Mouse (Mus musculus): ENCODE data around the gene Eif3g. TPM values are rescaled to one million over a fixed set of nuclear protein-coding genes. Genes with fewer than 3 reads are reported as not detected.

The Eif3g gene
- polyA plus RNA-seq, 1 experiment from 2014 or later, result 209 TPM

DNA sequence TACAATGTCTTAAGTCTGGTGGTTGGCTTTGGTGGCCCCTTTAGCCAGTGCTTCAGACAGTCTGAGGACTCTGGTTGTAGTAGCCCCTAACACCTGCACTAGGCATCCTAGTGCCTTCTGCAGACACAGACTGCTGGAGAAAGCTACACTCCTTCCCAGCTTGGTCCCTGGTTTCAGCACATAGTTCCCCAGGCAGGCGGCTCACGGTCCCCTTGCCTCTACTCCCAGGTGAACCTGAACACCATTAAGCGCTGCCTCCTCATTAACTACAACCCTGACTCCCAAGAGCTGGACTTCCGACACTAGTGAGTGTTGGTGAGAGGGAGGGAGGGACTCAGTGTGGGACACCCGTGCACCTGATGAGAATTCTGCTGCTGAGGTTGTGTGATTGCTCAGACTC is 8.0 kb downstream of the Eif3g start:
- WGBS, result 85% methylated on average over 5 of the region's 5 CpGs

GRCm38 (mm10) chr9:20889185-20890141 is 9.0 kb downstream of the Eif3g start:
- WGBS, result 76% methylated on average over 29 of the region's 29 CpGs

More for the DNA sequence above, 8.0 kb downstream of the Eif3g start:
- Histone ChIP-seq H3K4me3 (ENCODE audit: low read length) (no peak overlapping the region), H3K27me3 (ENCODE audit: control insufficient read depth, insufficient read depth, low read length) (no peaks in the 10 kb centered on the region), H3K4me2 (ENCODE audit: low read depth, low read length) (no peak overlapping the region), H3K4me1 (ENCODE audit: control insufficient read depth, insufficient read depth, low read length) (peaks cover 5% of the 10 kb centered on the region), H3K9ac (ENCODE audit: low read length) (no peak overlapping the region), H3K27ac (ENCODE audit: low read length) (no peak overlapping the region), H3K36me3 (ENCODE audit: control insufficient read depth, insufficient read depth) (peaks cover 45% of the 10 kb centered on the region), H3K9me3 (replicated peaks; ENCODE audit: control insufficient read depth, low read length) (no peaks in the 10 kb centered on the region)
- no peak for ATAC-seq (replicated peaks; ENCODE audit: extremely low read depth, insufficient read depth, low FRiP score)

GRCm38 (mm10) chr9:20888386-20888765 is 10.0 kb downstream of the Eif3g start:
- Histone ChIP-seq H3K9me3 (replicated peaks; ENCODE audit: control insufficient read depth, low read length) (no peaks in the 10 kb centered on the region), H3K4me3 (ENCODE audit: low read length) (peak overlapping the region; percentile 84), H3K4me2 (ENCODE audit: low read depth, low read length) (peak overlapping the region; percentile 92), H3K27ac (ENCODE audit: low read length) (peak overlapping the region; percentile 53), H3K9ac (ENCODE audit: low read length) (peak overlapping the region; percentile 85), H3K27me3 (ENCODE audit: control insufficient read depth, insufficient read depth, low read length) (no peaks in the 10 kb centered on the region), H3K36me3 (ENCODE audit: control insufficient read depth, insufficient read depth) (peaks cover 28% of the 10 kb centered on the region), H3K4me1 (ENCODE audit: control insufficient read depth, insufficient read depth, low read length) (peaks cover 5% of the 10 kb centered on the region)
- peak; percentile 34; the same call in 1 of the 2 replicates for ATAC-seq (replicated peaks; ENCODE audit: extremely low read depth, insufficient read depth, low FRiP score)
- WGBS, result 0% methylated on average over 30 of the region's 30 CpGs

More at GRCm38 (mm10) chr9:20889185-20890141, 9.0 kb downstream of the Eif3g start:
- Histone ChIP-seq H3K27me3 (ENCODE audit: control insufficient read depth, insufficient read depth, low read length) (no peaks in the 10 kb centered on the region), H3K9me3 (replicated peaks; ENCODE audit: control insufficient read depth, low read length) (no peaks in the 10 kb centered on the region), H3K4me3 (ENCODE audit: low read length) (peak overlapping the region; percentile 22; the same call in 1 of the 2 replicates), H3K4me1 (ENCODE audit: control insufficient read depth, insufficient read depth, low read length) (peaks cover 5% of the 10 kb centered on the region), H3K36me3 (ENCODE audit: control insufficient read depth, insufficient read depth) (peaks cover 36% of the 10 kb centered on the region), H3K4me2 (ENCODE audit: low read depth, low read length) (peak overlapping the region; percentile 92), H3K9ac (ENCODE audit: low read length) (no peak overlapping the region; the same call in 1 of the 2 replicates), H3K27ac (ENCODE audit: low read length) (no peak overlapping the region)
- ATAC-seq (replicated peaks; ENCODE audit: extremely low read depth, insufficient read depth, low FRiP score), result no peak

DNA sequence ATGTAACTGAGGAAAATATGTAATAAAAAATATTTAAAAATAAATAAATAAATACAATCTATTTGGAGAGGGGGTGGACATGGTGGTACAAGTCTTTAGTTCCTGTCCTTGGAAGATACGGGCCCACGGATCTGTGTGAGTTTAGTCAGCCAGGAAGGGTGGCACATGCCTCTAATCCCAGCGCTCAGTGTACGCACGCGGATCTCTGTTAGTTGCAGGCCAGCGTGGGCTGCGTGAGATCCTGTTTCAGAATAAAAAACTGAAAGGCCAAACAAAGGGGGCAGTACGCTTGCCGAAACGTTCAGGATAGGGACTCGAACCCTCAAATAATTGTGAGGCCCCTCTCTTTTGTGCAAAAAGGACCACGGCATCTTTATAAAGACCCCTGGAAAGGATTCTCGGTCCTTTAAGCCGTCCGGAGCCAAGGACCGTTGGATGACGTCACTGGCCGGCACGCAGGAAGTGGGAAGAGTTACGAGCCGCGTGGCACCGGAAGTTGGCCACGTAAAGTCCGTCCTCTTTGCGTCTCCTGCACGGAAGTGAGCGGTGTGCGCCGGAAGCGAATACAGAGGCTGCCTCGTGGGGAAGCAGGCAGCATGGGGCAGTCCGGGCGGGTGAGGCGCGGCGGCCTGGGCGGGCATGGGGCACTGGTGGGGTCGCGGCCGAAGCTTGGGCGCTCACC is 10.6 kb downstream of the Eif3g start, which contains the start of gene Ppan:
Gene Ppan, plus strand, starts transcription at position 472 of the 682 bp plus-strand sequence.
- Histone ChIP-seq H3K36me3 (ENCODE audit: control insufficient read depth, insufficient read depth) (peaks cover 25% of the 10 kb centered on the region), H3K4me1 (ENCODE audit: control insufficient read depth, insufficient read depth, low read length) (peaks cover 5% of the 10 kb centered on the region), H3K27me3 (ENCODE audit: control insufficient read depth, insufficient read depth, low read length) (no peaks in the 10 kb centered on the region), H3K4me3 (ENCODE audit: low read length) (peak within 1 kb of the TSS; percentile 84), H3K9ac (ENCODE audit: low read length) (peak within 1 kb of the TSS; percentile 85), H3K9me3 (replicated peaks; ENCODE audit: control insufficient read depth, low read length) (no peaks in the 10 kb centered on the region), H3K4me2 (ENCODE audit: low read depth, low read length) (peak within 1 kb of the TSS; percentile 92), H3K27ac (ENCODE audit: low read length) (peak within 1 kb of the TSS; percentile 93)
- peak; percentile 95 for ATAC-seq (replicated peaks; ENCODE audit: extremely low read depth, insufficient read depth, low FRiP score)
- under 1% methylated on average over 43 of the region's 43 CpGs for WGBS

GRCm38 (mm10) chr9:20887191-20887590 is 11.2 kb downstream of the Eif3g start:
- H3K4me1 ChIP-seq (ENCODE audit: control insufficient read depth, insufficient read depth, low read length), result peaks cover 5% of the 10 kb centered on the region
- peak overlapping the region; percentile 92; the same call in 1 of the 2 replicates for H3K4me2 ChIP-seq (ENCODE audit: low read depth, low read length)
- no peaks in the 10 kb centered on the region for H3K9me3 ChIP-seq (replicated peaks; ENCODE audit: control insufficient read depth, low read length)
- H3K36me3 ChIP-seq (ENCODE audit: control insufficient read depth, insufficient read depth), result peaks cover 21% of the 10 kb centered on the region
- peak overlapping the region; percentile 93 for H3K27ac ChIP-seq (ENCODE audit: low read length)
- no peak overlapping the region; the same call in 1 of the 2 replicates for H3K4me3 ChIP-seq (ENCODE audit: low read length)
- no peak overlapping the region for H3K9ac ChIP-seq (ENCODE audit: low read length)
- H3K27me3 ChIP-seq (ENCODE audit: control insufficient read depth, insufficient read depth, low read length), result no peaks in the 10 kb centered on the region
- no peak for ATAC-seq (replicated peaks; ENCODE audit: extremely low read depth, insufficient read depth, low FRiP score)
- WGBS, result 90% methylated on average over 6 of the region's 6 CpGs

GRCm38 (mm10) chr9:20886563-20886962 is 11.9 kb downstream of the Eif3g start:
- Histone ChIP-seq H3K36me3 (ENCODE audit: control insufficient read depth, insufficient read depth) (peaks cover 18% of the 10 kb centered on the region), H3K4me3 (ENCODE audit: low read length) (no peak overlapping the region), H3K4me2 (ENCODE audit: low read depth, low read length) (no peak overlapping the region), H3K9me3 (replicated peaks; ENCODE audit: control insufficient read depth, low read length) (no peaks in the 10 kb centered on the region), H3K4me1 (ENCODE audit: control insufficient read depth, insufficient read depth, low read length) (peaks cover 5% of the 10 kb centered on the region), H3K27me3 (ENCODE audit: control insufficient read depth, insufficient read depth, low read length) (no peaks in the 10 kb centered on the region), H3K9ac (ENCODE audit: low read length) (no peak overlapping the region), H3K27ac (ENCODE audit: low read length) (no peak overlapping the region)
- ATAC-seq (replicated peaks; ENCODE audit: extremely low read depth, insufficient read depth, low FRiP score), result no peak
- 93% methylated on average over 2 of the region's 2 CpGs for WGBS

- ATAC-seq (replicated peaks; ENCODE audit: extremely low read depth, insufficient read depth, low FRiP score), result no peak
- 90% methylated on average over 13 of the region's 13 CpGs for WGBS
Measured at GRCm38 (mm10) chr9:20879097-20879792, 19.2 kb downstream of the Eif3g start, which contains the start of gene Angptl6. Angptl6 (minus strand) TSS chr9:20879727.

DNA sequence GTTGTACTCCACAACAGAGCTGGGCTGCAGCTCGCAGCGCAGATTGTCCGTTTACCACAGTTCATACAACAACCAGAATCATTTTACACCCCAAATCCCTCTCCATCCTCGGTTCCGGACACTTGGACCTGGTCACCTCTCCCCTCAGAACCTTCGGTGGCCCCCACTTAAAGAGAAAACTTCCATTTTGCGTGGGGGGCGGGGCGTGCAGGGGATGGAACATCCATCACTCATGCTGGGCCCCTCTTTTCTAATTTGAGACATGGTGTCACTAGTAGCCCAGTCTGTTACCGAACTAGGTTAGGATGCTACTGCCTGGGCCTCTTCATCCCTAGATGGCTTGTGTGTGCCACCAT is 19.7 kb downstream of the Eif3g start:
- H3K27ac ChIP-seq (ENCODE audit: low read length), result peak overlapping the region; percentile 93

More at GRCm38 (mm10) chr9:20879097-20879792, 19.2 kb downstream of the Eif3g start, which contains the start of gene Angptl6:
- Histone ChIP-seq H3K4me2 (ENCODE audit: low read depth, low read length) (peak within 1 kb of the TSS; percentile 77), H3K9me3 (replicated peaks; ENCODE audit: control insufficient read depth, low read length) (no peaks in the 10 kb centered on the region), H3K9ac (ENCODE audit: low read length) (peak within 1 kb of the TSS; percentile 82), H3K36me3 (ENCODE audit: control insufficient read depth, insufficient read depth) (no peaks in the 10 kb centered on the region), H3K27me3 (ENCODE audit: control insufficient read depth, insufficient read depth, low read length) (no peaks in the 10 kb centered on the region), H3K4me1 (ENCODE audit: control insufficient read depth, insufficient read depth, low read length) (peaks cover 5% of the 10 kb centered on the region), H3K27ac (ENCODE audit: low read length) (peak within 1 kb of the TSS; percentile 93), H3K4me3 (ENCODE audit: low read length) (peak within 1 kb of the TSS; percentile 53)

More for the DNA sequence above, 19.7 kb downstream of the Eif3g start:
- Histone ChIP-seq H3K36me3 (ENCODE audit: control insufficient read depth, insufficient read depth) (no peaks in the 10 kb centered on the region), H3K9ac (ENCODE audit: low read length) (peak overlapping the region; percentile 82), H3K4me2 (ENCODE audit: low read depth, low read length) (peak overlapping the region; percentile 77), H3K27me3 (ENCODE audit: control insufficient read depth, insufficient read depth, low read length) (no peaks in the 10 kb centered on the region), H3K9me3 (replicated peaks; ENCODE audit: control insufficient read depth, low read length) (no peaks in the 10 kb centered on the region), H3K4me3 (ENCODE audit: low read length) (peak overlapping the region; percentile 53), H3K4me1 (ENCODE audit: control insufficient read depth, insufficient read depth, low read length) (peaks cover 5% of the 10 kb centered on the region)
- no peak for ATAC-seq (replicated peaks; ENCODE audit: extremely low read depth, insufficient read depth, low FRiP score)
- WGBS, result 14% methylated on average over 10 of the region's 10 CpGs

All from heart, embryonic 16.5 days (tissue).